Mouse (Mus musculus): ENCODE measurements around the gene Saysd1. TPM values are rescaled to one million over a fixed set of nuclear protein-coding genes. Genes with fewer than 3 reads are reported as not detected.

Gene Saysd1
- polyA plus RNA-seq, 1 experiment from 2014 or later, result 15.4 TPM

DNA sequence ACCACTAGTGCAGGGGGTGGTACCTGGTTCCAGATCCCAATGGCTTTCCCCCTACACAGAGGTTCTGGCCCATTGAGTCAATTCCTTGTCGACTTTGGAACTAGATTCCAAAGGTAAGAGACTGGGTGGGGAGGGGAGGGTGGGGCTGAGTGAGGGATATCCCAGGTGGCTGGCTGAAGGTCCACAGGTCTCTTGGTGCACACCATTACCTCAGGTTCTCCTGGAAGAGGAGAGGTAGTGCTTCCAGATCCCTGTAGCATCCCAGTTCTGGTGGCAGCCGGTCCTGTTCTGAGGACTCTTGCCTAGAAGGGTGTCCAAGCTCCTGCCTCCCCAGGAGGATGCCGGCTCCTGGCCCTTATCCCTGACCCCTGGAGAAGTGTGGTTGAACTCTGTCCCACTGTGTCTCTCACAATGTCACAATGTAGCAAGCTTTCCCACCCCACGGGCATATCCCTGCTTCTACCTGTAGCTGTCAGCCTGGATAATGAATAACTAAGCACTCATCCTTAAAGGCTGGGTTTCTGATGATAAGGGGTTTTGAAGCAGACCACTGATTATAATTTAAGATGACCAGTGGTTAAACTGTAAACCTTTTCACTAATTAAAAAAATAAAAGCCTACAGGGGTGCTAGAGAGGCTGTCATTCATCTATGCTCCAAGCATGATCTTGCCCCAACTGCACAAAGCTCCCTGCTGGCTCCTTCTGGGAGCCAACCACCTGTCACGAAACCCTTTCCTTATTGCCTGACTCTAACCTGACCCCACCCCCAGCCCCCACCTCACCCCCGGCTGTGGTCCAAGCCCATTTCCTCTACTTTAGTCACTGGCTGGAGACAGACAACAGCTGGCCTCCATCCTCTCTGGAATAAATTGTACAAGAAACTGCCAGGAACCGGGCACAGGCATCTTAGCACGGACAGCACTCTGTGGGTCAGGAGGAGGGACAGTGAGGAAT lies 20.7 kb upstream of the Saysd1 start:
- WGBS, result 72% methylated on average over 8 of the region's 8 CpGs
- Histone ChIP-seq H3K9me3 (no peaks in the 10 kb centered on the region), H3K27ac (replicated peaks) (no peak overlapping the region), H3K36me3 (no peaks in the 10 kb centered on the region), H3K27me3 (no peaks in the 10 kb centered on the region), H3K4me3 (no peak overlapping the region), H3K4me1 (0 out of 2 replicates have a peak, but pooled peaks cover 5% of the 10 kb centered on the region), H3K4me2 (replicated peaks) (no peak overlapping the region), H3K9ac (replicated peaks) (no peak overlapping the region)
- ATAC-seq (replicated peaks), result no peak

GRCm38 (mm10) chr14:20157595-20157994 lies 19.3 kb upstream of the Saysd1 start:
- 90% methylated on average over 10 of the region's 10 CpGs for WGBS
- H3K27ac ChIP-seq (replicated peaks), result no peak overlapping the region

DNA sequence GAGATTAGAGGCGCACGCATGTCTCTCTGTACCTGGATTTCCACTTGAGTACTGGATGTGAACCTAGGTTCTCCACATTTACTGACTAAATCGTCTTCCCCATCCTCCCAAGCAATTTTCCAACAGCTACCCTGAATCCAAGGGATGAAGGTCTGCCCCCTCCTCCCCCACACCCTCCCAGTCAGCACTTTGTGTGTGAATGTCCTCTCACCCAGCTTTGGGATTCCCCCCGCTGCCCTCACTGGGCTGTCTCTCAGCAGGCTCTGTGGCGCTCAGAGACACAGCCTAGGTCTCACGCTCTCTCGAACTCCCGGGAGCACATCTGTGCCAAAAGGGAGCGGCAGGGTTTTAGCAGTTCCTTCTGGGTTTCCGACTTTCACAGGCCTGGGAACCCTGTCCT lies 17.4 kb upstream of the Saysd1 start:
- H3K4me3 ChIP-seq, result no peak overlapping the region
- H3K27ac ChIP-seq (replicated peaks), result no peak overlapping the region
- H3K9ac ChIP-seq (replicated peaks), result no peak overlapping the region
- no peak overlapping the region for H3K4me2 ChIP-seq (replicated peaks)
- H3K27me3 ChIP-seq, result no peaks in the 10 kb centered on the region
- H3K36me3 ChIP-seq, result no peaks in the 10 kb centered on the region
- no peak for ATAC-seq (replicated peaks)
- no peaks in the 10 kb centered on the region for H3K9me3 ChIP-seq
- no peaks in the 10 kb centered on the region for H3K4me1 ChIP-seq
- 44% methylated on average over 10 of the region's 10 CpGs for WGBS

More at GRCm38 (mm10) chr14:20157595-20157994, 19.3 kb upstream of the Saysd1 start:
- Histone ChIP-seq H3K4me3 (no peak overlapping the region), H3K9me3 (no peaks in the 10 kb centered on the region), H3K9ac (replicated peaks) (no peak overlapping the region), H3K36me3 (no peaks in the 10 kb centered on the region), H3K27me3 (no peaks in the 10 kb centered on the region), H3K4me1 (no peaks in the 10 kb centered on the region), H3K4me2 (replicated peaks) (no peak overlapping the region)
- ATAC-seq (replicated peaks), result no peak

- no peaks in the 10 kb centered on the region for H3K36me3 ChIP-seq
- no peak overlapping the region for H3K4me3 ChIP-seq
- H3K4me2 ChIP-seq (replicated peaks), result no peak overlapping the region
- no peaks in the 10 kb centered on the region for H3K9me3 ChIP-seq
- no peak overlapping the region for H3K27ac ChIP-seq (replicated peaks)
- H3K9ac ChIP-seq (replicated peaks), result no peak overlapping the region
- H3K27me3 ChIP-seq, result no peaks in the 10 kb centered on the region
- no peaks in the 10 kb centered on the region for H3K4me1 ChIP-seq
- ATAC-seq (replicated peaks), result no peak
- WGBS, result 84% methylated on average over 4 of the region's 4 CpGs
Observed at GRCm38 (mm10) chr14:20154937-20155336, 16.6 kb upstream of the Saysd1 start.

- H3K4me3 ChIP-seq, result no peak overlapping the region
- no peaks in the 10 kb centered on the region for H3K9me3 ChIP-seq
- no peak overlapping the region for H3K27ac ChIP-seq (replicated peaks)
- no peak overlapping the region for H3K4me2 ChIP-seq (replicated peaks)
- no peaks in the 10 kb centered on the region for H3K27me3 ChIP-seq
- 79% methylated on average over 7 of the region's 7 CpGs for WGBS
- no peak for ATAC-seq (replicated peaks)
- no peaks in the 10 kb centered on the region for H3K36me3 ChIP-seq
- no peaks in the 10 kb centered on the region for H3K4me1 ChIP-seq
- no peak overlapping the region for H3K9ac ChIP-seq (replicated peaks)
Observed at GRCm38 (mm10) chr14:20154245-20154644, 15.9 kb upstream of the Saysd1 start.

GRCm38 (mm10) chr14:20149127-20150080 lies 11.1 kb upstream of the Saysd1 start:
- no peak for ATAC-seq (replicated peaks)
- Histone ChIP-seq H3K9me3 (no peaks in the 10 kb centered on the region), H3K4me3 (no peak overlapping the region), H3K4me2 (replicated peaks) (no peak overlapping the region), H3K9ac (replicated peaks) (no peak overlapping the region), H3K4me1 (no peaks in the 10 kb centered on the region), H3K27ac (replicated peaks) (no peak overlapping the region), H3K27me3 (no peaks in the 10 kb centered on the region), H3K36me3 (no peaks in the 10 kb centered on the region)
- 91% methylated on average over 22 of the region's 22 CpGs for WGBS

DNA sequence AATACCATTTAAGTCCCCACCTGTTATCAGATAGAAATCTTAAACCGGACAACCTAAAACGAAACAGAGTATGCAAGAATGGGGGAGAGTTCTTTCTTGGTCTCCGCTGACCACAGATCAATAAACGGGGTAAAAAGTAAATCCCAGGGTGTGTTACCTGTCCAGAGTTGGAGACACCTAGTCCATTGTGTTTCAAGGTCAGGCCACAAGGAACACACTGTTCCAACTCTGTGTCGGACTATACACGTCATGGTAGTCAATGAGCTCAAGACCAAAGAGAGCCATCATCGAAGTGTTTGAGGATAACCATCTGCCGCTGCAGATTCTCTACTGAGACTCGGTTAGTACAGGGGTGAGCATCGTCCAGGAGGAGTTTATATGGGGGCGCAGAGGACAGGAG lies 10.2 kb upstream of the Saysd1 start:
- Histone ChIP-seq H3K4me1 (no peaks in the 10 kb centered on the region), H3K4me3 (no peak overlapping the region), H3K9me3 (no peaks in the 10 kb centered on the region), H3K36me3 (no peaks in the 10 kb centered on the region), H3K9ac (replicated peaks) (no peak overlapping the region), H3K4me2 (replicated peaks) (no peak overlapping the region), H3K27me3 (no peaks in the 10 kb centered on the region), H3K27ac (replicated peaks) (no peak overlapping the region)
- no peak for ATAC-seq (replicated peaks)
- WGBS, result 96% methylated on average over 11 of the region's 11 CpGs

DNA sequence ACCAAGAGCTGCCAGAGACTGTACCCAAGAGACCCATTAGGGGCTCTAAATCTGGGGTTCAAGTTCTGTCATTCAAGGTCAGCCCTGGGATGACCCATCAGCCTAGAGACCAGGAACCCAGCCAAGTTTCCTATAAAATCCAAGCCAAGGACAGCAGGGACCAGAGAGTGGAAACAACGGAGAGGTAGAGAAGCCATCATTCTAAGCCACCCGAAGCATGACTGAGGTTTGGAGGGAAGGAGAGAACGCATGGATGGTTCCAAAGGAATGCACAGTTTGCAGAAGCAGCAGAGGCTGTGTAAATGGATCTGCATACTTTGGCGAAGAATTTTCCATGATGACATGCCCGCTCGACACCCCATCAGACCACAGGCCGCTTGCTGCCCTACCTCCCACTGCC lies 9.5 kb upstream of the Saysd1 start:
- Histone ChIP-seq H3K9me3 (no peaks in the 10 kb centered on the region), H3K27ac (replicated peaks) (no peak overlapping the region), H3K4me2 (replicated peaks) (no peak overlapping the region), H3K36me3 (no peaks in the 10 kb centered on the region), H3K4me3 (no peak overlapping the region), H3K27me3 (no peaks in the 10 kb centered on the region), H3K4me1 (no peaks in the 10 kb centered on the region), H3K9ac (replicated peaks) (no peak overlapping the region)
- WGBS, result 96% methylated on average over 7 of the region's 7 CpGs
- ATAC-seq (replicated peaks), result no peak

DNA sequence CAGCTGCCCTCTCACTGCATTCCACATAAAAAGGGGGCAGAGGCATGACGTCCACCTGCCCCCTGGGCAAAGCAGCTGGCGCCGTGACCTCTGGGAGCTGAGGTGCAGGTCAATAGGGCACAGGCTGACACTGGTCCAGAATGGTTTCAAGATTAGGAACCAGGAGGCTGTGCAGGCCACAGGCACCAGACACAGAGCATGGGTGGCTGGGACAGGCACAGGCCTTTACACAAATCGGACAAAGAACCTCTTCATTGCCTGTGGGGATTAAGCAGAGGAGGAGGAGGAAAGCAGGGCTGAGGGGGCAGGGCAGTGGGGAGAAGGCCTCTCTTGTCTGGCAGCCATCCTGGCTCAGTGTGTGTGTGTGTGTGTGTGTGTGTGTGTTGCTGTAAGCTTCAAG lies 5.8 kb upstream of the Saysd1 start:
- Histone ChIP-seq H3K27me3 (no peaks in the 10 kb centered on the region), H3K4me2 (replicated peaks) (no peak overlapping the region), H3K36me3 (no peaks in the 10 kb centered on the region), H3K27ac (replicated peaks) (no peak overlapping the region), H3K9ac (replicated peaks) (no peak overlapping the region), H3K4me3 (no peak overlapping the region), H3K4me1 (no peaks in the 10 kb centered on the region), H3K9me3 (no peaks in the 10 kb centered on the region)
- ATAC-seq (replicated peaks), result 0 out of 2 replicates have a peak, but pooled peaks have one; percentile 29
- 17% methylated on average over 4 of the region's 4 CpGs for WGBS

DNA sequence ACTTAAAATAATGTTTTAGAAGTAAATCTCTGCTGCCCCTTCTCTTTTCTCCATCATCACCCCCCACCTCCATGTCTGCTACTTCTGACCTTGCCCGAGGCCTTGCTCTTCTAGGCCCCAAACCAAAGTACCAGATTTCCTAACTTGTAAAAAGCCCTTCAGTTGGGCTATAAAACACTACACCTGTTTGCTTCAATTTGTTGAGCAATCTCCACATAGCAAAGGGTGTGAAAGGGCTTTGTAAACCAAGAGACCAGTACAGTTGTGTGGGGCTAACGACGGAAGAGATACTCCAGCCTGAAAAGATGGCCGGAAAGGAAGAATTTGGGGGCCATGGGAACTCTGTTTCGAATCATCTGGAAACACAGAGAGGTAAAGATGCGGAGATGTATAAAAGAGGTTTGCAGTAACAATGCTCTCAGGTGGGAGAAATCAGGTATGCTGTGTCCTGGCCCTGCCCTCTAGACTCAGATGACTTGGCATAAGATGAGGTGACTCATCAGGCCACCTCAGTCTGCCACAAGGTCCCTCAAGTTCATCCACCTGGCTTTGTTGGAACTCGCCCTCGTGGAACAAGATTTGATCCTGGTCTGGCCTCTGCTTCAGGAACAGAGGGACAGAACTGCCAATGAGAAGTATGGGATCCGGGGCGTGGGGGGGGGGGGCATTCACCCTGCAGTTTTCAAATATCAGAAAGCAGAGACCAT lies 3.2 kb downstream of the Saysd1 start:
- no peak for ATAC-seq (replicated peaks)
- Histone ChIP-seq H3K27me3 (no peaks in the 10 kb centered on the region), H3K9me3 (no peaks in the 10 kb centered on the region), H3K36me3 (no peaks in the 10 kb centered on the region), H3K4me3 (no peak overlapping the region), H3K27ac (replicated peaks) (no peak overlapping the region), H3K4me2 (replicated peaks) (no peak overlapping the region), H3K4me1 (no peaks in the 10 kb centered on the region), H3K9ac (replicated peaks) (no peak overlapping the region)
- 88% methylated on average over 10 of the region's 10 CpGs for WGBS

DNA sequence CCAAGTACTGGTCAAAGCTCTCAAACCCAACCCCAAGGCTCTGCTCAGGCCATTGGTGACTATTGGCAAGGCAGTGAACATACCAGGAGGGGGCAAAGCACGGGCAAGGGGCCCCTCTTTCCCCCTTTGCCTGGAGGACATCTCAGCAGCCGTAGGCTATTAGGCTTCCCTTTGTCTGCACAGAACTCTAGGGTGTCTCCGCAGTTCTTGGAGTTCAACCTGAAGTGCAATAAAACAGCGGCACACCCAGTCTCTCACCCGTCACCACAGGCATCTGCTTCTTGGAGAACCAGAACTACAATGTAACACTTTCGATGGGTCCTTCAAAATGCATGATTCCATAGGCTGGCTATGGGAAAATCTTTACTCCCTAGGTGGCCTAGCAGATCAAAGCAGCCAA lies 10.2 kb downstream of the Saysd1 start:
- Histone ChIP-seq H3K4me3 (no peak overlapping the region), H3K9me3 (no peaks in the 10 kb centered on the region), H3K4me1 (no peaks in the 10 kb centered on the region), H3K27me3 (no peaks in the 10 kb centered on the region), H3K4me2 (replicated peaks) (no peak overlapping the region), H3K9ac (replicated peaks) (no peak overlapping the region), H3K27ac (replicated peaks) (no peak overlapping the region), H3K36me3 (no peaks in the 10 kb centered on the region)
- ATAC-seq (replicated peaks), result no peak
- WGBS, result 90% methylated on average over 6 of the region's 6 CpGs

All from forebrain, embryonic 15.5 days (tissue).